Mouse (Mus musculus) brain, embryonic 14.5 days (tissue): ENCODE results near the gene Olfr732. TPM values are rescaled to one million over a fixed set of nuclear protein-coding genes. Genes with fewer than 3 reads are reported as not detected.

Source experiments
- DNase-seq: peaks from one replicate; pipeline ENCODE4 v3.0.0-alpha.2; 2011; ENCODE audit warnings: low read depth
- CTCF ChIP-seq: fragments of 200-500 bp; IDR thresholded peaks from 2 replicates; pipeline ENCODE4 v1.5.1; 2012; ENCODE audit warnings: inconsistent platforms, mild to moderate bottlenecking, moderate library complexity, borderline replicate concordance; ENCODE audit not compliant: insufficient read depth, insufficient read length; ENCODE audit errors: extremely low read depth
- POLR2A ChIP-seq: fragments of 200-500 bp; IDR thresholded peaks from 2 replicates; pipeline ENCODE4 v1.6.1; 2012; ENCODE audit warnings: mild to moderate bottlenecking, inconsistent platforms, borderline replicate concordance; ENCODE audit not compliant: poor library complexity, insufficient read depth, insufficient read length, severe bottlenecking; ENCODE audit errors: extremely low read depth
- polyA plus RNA-seq: library from polyadenylated mRNA; depleted of rRNA; stranded (reverse); fragments of >200 nt; gene quantifications from 2 replicates; pipeline ENCODE4 v1.2.3, GENCODE M21; 2012; rRNA removed

Olfr732 gene
- not detected in 2 replicates for polyA plus RNA-seq

DNA sequence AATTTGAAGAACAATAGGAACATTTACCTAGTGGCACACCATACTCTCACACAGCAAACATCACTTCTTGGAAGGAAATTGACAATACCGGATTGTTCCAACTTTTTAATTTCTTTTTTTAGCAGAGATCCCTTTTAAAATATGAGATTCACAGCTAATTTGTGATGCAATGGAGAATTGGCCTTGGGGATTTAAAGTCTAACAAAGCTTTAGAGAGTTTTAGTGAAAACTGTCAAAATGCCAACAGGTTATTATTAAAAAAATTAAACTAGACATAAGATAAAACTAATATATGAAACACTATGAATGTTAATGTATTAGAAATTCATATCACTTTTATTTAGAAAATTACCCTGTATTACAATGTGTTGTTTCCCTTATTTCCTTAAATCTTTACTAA lies at the start of gene Olfr732:
Olfr732 (minus strand) TSS at position 101 of the 400 bp plus-strand sequence.
- TF ChIP-seq CTCF, result no peak
- TF ChIP-seq POLR2A, result no peak
- no peak for DNase-seq

GRCm38 (mm10) chr14:50326661-50327060 lies 42.7 kb upstream of the Olfr732 start, which contains the start of gene Olfr734:
Gene Olfr734, minus strand, starts transcription at chr14:50326761.
- TF ChIP-seq POLR2A (no peak), CTCF (no peak)
- no peak for DNase-seq

- no peak for DNase-seq
- TF ChIP-seq CTCF, result no peak
- TF ChIP-seq POLR2A, result no peak
These were observed 17.4 kb upstream of the Olfr732 start, which contains the start of gene Olfr733 for GRCm38 (mm10) chr14:50301422-50301821. Gene Olfr733, minus strand, starts transcription at chr14:50301522.

DNA sequence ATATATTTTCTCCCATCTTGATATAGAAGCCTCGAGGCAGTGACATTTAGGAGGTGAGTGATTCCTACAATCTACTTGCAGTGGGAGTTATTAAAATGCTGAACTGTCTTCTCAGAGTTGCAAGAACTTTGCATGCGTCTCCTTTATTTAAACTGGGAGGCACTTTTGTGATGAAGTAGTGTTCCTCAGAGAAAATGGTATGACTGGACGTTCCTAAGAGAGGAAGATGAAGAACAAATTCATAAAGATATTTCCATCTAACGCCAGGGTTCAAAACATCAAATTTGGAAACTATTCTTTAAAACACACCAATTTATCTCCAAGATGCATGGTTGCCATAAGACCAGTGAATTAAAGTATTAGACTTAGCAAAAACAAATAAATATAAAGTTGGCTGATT lies 42.2 kb downstream of the Olfr732 start, which contains the start of gene Olfr731:
Olfr731 (minus strand) TSS at position 101 of the 400 bp plus-strand sequence.
- TF ChIP-seq CTCF (no peak), POLR2A (no peak)

More for the DNA sequence above, 42.2 kb downstream of the Olfr732 start, which contains the start of gene Olfr731:
- DNase-seq, result no peak

Other genes with a start within 250 kb of the Olfr732 start
- gene Olfr725, start 243.8 kb downstream of the Olfr732 start, polyA plus RNA-seq, result not detected in 2 replicates
- not detected in 2 replicates for gene Olfr726, start 193.3 kb downstream of the Olfr732 start, polyA plus RNA-seq
- gene Olfr727, start 161.0 kb downstream of the Olfr732 start, polyA plus RNA-seq, result not detected in 2 replicates
- gene Olfr728, start 141.5 kb downstream of the Olfr732 start, polyA plus RNA-seq, result not detected in 2 replicates
- not detected in 2 replicates for gene Olfr729, start 131.3 kb downstream of the Olfr732 start, polyA plus RNA-seq
- gene Olfr730, start 96.0 kb downstream of the Olfr732 start, polyA plus RNA-seq, result not detected in 2 replicates
- not detected in 2 replicates for gene Olfr731, start 42.3 kb downstream of the Olfr732 start, polyA plus RNA-seq
- gene Olfr733, start 17.3 kb upstream of the Olfr732 start, polyA plus RNA-seq, result not detected in 2 replicates
- not detected in 2 replicates for gene Olfr734, start 42.6 kb upstream of the Olfr732 start, polyA plus RNA-seq
- not detected in 2 replicates for gene Olfr735, start 64.7 kb upstream of the Olfr732 start, polyA plus RNA-seq
- not detected in 2 replicates for gene Tlr11, start 73.7 kb upstream of the Olfr732 start, polyA plus RNA-seq
- gene Olfr736, start 97.0 kb upstream of the Olfr732 start, polyA plus RNA-seq, result not detected in 2 replicates
- gene Olfr738, start 123.4 kb upstream of the Olfr732 start, polyA plus RNA-seq, result not detected in 2 replicates
- gene Olfr739, start 134.4 kb upstream of the Olfr732 start, polyA plus RNA-seq, result not detected in 2 replicates
- gene Olfr740, start 161.3 kb upstream of the Olfr732 start, polyA plus RNA-seq, result not detected in 2 replicates
- not detected in 2 replicates for gene Olfr741, start 188.5 kb upstream of the Olfr732 start, polyA plus RNA-seq
- gene Olfr742, start 219.4 kb upstream of the Olfr732 start, polyA plus RNA-seq, result not detected in 2 replicates
- gene Olfr743, start 237.6 kb upstream of the Olfr732 start, polyA plus RNA-seq, result not detected in 2 replicates